ENCODE assay signal across 9 mouse cellular contexts in the genomic region with DNA sequence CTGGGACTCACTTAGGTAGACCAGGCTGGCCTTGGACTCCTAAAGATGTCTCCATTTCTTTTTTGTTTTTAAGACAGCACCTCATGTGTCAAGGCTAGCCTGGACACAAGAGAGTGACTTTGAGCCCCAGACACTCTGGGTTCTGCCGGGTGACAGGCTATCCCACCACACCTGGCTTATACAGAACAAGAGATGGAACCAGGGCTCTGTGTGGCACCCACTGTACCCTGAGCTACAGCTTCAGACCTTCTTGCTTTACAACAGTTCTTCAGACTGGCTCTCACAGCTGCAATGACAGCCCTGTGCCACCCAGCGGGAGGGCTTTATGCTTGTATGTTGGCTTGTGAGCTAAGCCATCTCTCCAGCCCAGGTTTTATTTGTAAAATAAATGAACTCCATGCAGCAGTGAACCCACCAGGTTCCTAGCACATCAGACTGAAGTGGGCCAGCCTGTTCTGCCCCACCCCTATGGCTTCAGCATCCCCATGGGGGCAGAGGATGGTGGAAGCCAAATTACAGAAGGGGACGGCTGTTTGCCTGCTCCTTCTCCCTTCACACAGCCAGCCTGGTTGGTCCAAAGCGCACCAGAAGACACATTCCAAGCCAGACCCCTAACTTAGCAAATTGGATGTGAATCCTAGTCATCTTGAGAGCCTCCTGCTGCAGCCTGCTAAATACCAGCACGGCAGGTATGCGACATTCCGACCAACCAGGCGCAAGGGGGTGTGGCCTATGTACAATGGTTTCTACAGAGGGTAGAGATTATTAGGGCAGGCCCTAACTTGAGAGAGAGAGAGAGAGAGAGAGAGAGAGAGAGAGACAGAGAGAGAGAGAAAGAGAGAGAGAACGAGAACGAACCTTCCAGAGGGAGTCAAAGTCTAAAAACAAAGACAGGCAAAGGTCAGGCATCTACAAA. TPM values are rescaled to one million over a fixed set of nuclear protein-coding genes. Genes with fewer than 3 reads are reported as not detected.
DNase-seq lines count a peak whose midpoint lies in the region; ATAC-seq and TF ChIP-seq lines count a peak whose summit lies in the region.
"Had no signal": no experiment of that assay in that cellular context is flagged by ENCODE, and none has a peak within 500 bp of the region (broad histone marks: within the 10 kb centered on the region; RNA-seq: fewer than 3 reads in every experiment).

No protein-coding gene starts in this region.

- TF ChIP-seq CTCF in left cerebral cortex, adult 2 months (IDR thresholded peaks at IDR 0.05), result no peak
- TF ChIP-seq CTCF in hindbrain, postnatal 0 days (IDR thresholded peaks at IDR 0.05; ENCODE audit: low read depth), result no peak
- no peak for TF ChIP-seq CTCF in thymus, adult 2 months (IDR thresholded peaks at IDR 0.05; ENCODE audit: borderline replicate concordance, control insufficient read depth, extremely low read depth, insufficient read depth, low read length, poor library complexity)

- no peaks in the 10 kb centered on the region for H3K9me3 ChIP-seq in embryonic facial prominence, embryonic 15.5 days (replicated peaks)
- H3K9me3 ChIP-seq in hindbrain, postnatal 0 days (ENCODE audit: low read length), result no peaks in the 10 kb centered on the region
- H3K9me3 ChIP-seq: liver, embryonic 15.5 days had no signal

- ATAC-seq in embryonic facial prominence, embryonic 15.5 days (ENCODE audit: insufficient number of reproducible peaks, low FRiP score, low TSS enrichment, low read depth), result no peak
- ATAC-seq in hindbrain, postnatal 0 days, result peak; percentile 41; the same call in 1 of the 2 replicates

- H3K4me1 ChIP-seq in embryonic facial prominence, embryonic 15.5 days, result peaks cover 42% of the 10 kb centered on the region
- H3K4me1 ChIP-seq in hindbrain, postnatal 0 days (ENCODE audit: insufficient read depth, low read length), result no peaks in the 10 kb centered on the region; the same call in 1 of the 2 replicates
- H3K4me1 ChIP-seq in thymus, adult 2 months (replicated peaks; ENCODE audit: control insufficient read depth, insufficient read depth, low read length), result no peaks in the 10 kb centered on the region

- H3K9ac ChIP-seq in embryonic facial prominence, embryonic 15.5 days, result no peak overlapping the region
- H3K9ac ChIP-seq in hindbrain, postnatal 0 days (replicated peaks; ENCODE audit: low read length), result 0 out of 2 replicates have a peak overlapping the region, but pooled peaks have one; percentile 1
- H3K9ac ChIP-seq: liver, embryonic 15.5 days had no signal

- peak overlapping the region; percentile 29; the same call in 1 of the 2 replicates for H3K27ac ChIP-seq in left cerebral cortex, adult 2 months
- H3K27ac ChIP-seq in embryonic facial prominence, embryonic 15.5 days (replicated peaks), result peak overlapping the region; percentile 48
- H3K27ac ChIP-seq in hindbrain, postnatal 0 days, result peak overlapping the region; percentile 75
- no peak overlapping the region for H3K27ac ChIP-seq in thymus, adult 2 months (ENCODE audit: control insufficient read depth, insufficient read depth, low read length)
- H3K27ac ChIP-seq: liver, embryonic 15.5 days had no signal

- H3K27me3 ChIP-seq in embryonic facial prominence, embryonic 15.5 days, result no peaks in the 10 kb centered on the region
- H3K27me3 ChIP-seq in hindbrain, postnatal 0 days (ENCODE audit: insufficient read depth, low read length), result no peaks in the 10 kb centered on the region
- H3K27me3 ChIP-seq in thymus, adult 2 months (ENCODE audit: control insufficient read depth, insufficient read depth, low read length), result no peaks in the 10 kb centered on the region
- H3K27me3 ChIP-seq: liver, embryonic 15.5 days had no signal

- intact Hi-C loops in left cerebral cortex, adult 2 months (cut with DNase I), result loop anchor here (1.0 to 10.0 kb wide), 5 partner anchors 46 to 166 kb away; no protein-coding TSS in a partner anchor

- no peak for DNase-seq in left cerebral cortex, adult 2 months (ENCODE audit: extremely low spot score in 1 of 2, low spot score in 2 of 2)
- no peak for DNase-seq in left cerebral cortex, adult 18-20 months (ENCODE audit: low spot score in 2 of 2)
- DNase-seq in hindbrain, postnatal 0 days (ENCODE audit: low spot score), result peak; percentile 49
- DNase-seq in retina, embryonic 14.5 days (ENCODE audit: low spot score), result peak; percentile 13
- DNase-seq in layer of hippocampus, adult 9-11 months, result no peak
- no peak for DNase-seq in thymus, adult 2 months
- no peak for DNase-seq in frontal cortex, postnatal 36 days (ENCODE audit: low spot score in 2 of 2)

- peaks cover 87% of the 10 kb centered on the region for H3K36me3 ChIP-seq in embryonic facial prominence, embryonic 15.5 days
- H3K36me3 ChIP-seq in hindbrain, postnatal 0 days (ENCODE audit: insufficient read depth, low read length), result peaks cover 56% of the 10 kb centered on the region
- peaks cover 54% of the 10 kb centered on the region for H3K36me3 ChIP-seq in thymus, adult 2 months (ENCODE audit: control insufficient read depth, insufficient read depth, low read length)

- H3K4me2 ChIP-seq in embryonic facial prominence, embryonic 15.5 days (replicated peaks), result no peak overlapping the region
- H3K4me2 ChIP-seq in hindbrain, postnatal 0 days (ENCODE audit: low read depth, low read length), result no peak overlapping the region
- H3K4me2 ChIP-seq: liver, embryonic 15.5 days had no signal

- WGBS in embryonic facial prominence, embryonic 15.5 days, result 44% methylated on average over 10 of the region's 10 CpGs
- 37% methylated on average over 10 of the region's 10 CpGs for WGBS in hindbrain, postnatal 0 days
- 87% methylated on average over 10 of the region's 10 CpGs for WGBS in thymus, adult 2 months

- no peak for TF ChIP-seq POLR2A in thymus, adult 2 months (IDR thresholded peaks at IDR 0.05; ENCODE audit: control insufficient read depth, extremely low read depth, insufficient read depth, low read length, poor library complexity)

- H3K4me3 ChIP-seq in left cerebral cortex, adult 2 months, result no peak overlapping the region
- H3K4me3 ChIP-seq in embryonic facial prominence, embryonic 15.5 days (replicated peaks), result no peak overlapping the region
- no peak overlapping the region for H3K4me3 ChIP-seq in hindbrain, postnatal 0 days (ENCODE audit: low read length)
- H3K4me3 ChIP-seq in thymus, adult 2 months (ENCODE audit: control insufficient read depth, insufficient read depth, low read length), result no peak overlapping the region
- H3K4me3 ChIP-seq: liver, embryonic 15.5 days had no signal

RNA-seq across cellular contexts. Expression of a gene that starts 48.9 kb away (rescaled TPM):
- 100 to 1,000 TPM; 139 to 141 TPM for total RNA-seq in left cerebral cortex, adult 2 months (2021)
- 100 to 1,000 TPM; 116 to 122 TPM for total RNA-seq in left cerebral cortex, adult 18-20 months (2021)
- polyA plus RNA-seq in embryonic facial prominence, embryonic 15.5 days (2015; fragmentation: Nextera tagmentation; extraction: Ambion mirVana), result 39.1 and 43.4 TPM in 2 replicates
- 134 and 137 TPM in 2 replicates for total RNA-seq in hindbrain, postnatal 0 days (2014; rRNA removed)
- polyA plus RNA-seq in hindbrain, postnatal 0 days (2015; fragmentation: Nextera tagmentation; extraction: Ambion mirVana), result 17.0 and 19.9 TPM in 2 replicates
- polyA plus RNA-seq in thymus, adult 2 months (2012; rRNA removed), result 48.6 and 56.9 TPM in 2 replicates

Comparison
In these comparisons a context has a peak if more than half of its experiments do, and no peak if none do; other contexts are left out.
1. DNase-seq: peak in hindbrain, postnatal 0 days (single experiment) and retina, embryonic 14.5 days (single experiment); none in left cerebral cortex, adult 2 months (0 of 2), left cerebral cortex, adult 18-20 months (0 of 2), layer of hippocampus, adult 9-11 months (single experiment), thymus, adult 2 months (single experiment) and frontal cortex, postnatal 36 days (0 of 2).